Mouse (Mus musculus): ENCODE data around the gene Mtif2. TPM values are rescaled to one million over a fixed set of nuclear protein-coding genes. Genes with fewer than 3 reads are reported as not detected.

The Mtif2 gene
- polyA plus RNA-seq, 1 experiment from 2014 or later, result 44.8 TPM

GRCm38 (mm10) chr11:29571536-29571935, 45.3 kb downstream of the Mtif2 start:
- no peak overlapping the region for H3K4me3 ChIP-seq
- no peaks in the 10 kb centered on the region for H3K36me3 ChIP-seq
- no peak overlapping the region for H3K27ac ChIP-seq (replicated peaks)
- H3K9ac ChIP-seq, result no peak overlapping the region
- H3K4me1 ChIP-seq (replicated peaks), result no peaks in the 10 kb centered on the region
- H3K9me3 ChIP-seq, result no peaks in the 10 kb centered on the region
- no peak for ATAC-seq (ENCODE audit: low FRiP score, low read depth)
- WGBS, result 84% methylated on average over 3 of the region's 3 CpGs
- no peaks in the 10 kb centered on the region for H3K27me3 ChIP-seq
- no peak overlapping the region for H3K4me2 ChIP-seq

DNA sequence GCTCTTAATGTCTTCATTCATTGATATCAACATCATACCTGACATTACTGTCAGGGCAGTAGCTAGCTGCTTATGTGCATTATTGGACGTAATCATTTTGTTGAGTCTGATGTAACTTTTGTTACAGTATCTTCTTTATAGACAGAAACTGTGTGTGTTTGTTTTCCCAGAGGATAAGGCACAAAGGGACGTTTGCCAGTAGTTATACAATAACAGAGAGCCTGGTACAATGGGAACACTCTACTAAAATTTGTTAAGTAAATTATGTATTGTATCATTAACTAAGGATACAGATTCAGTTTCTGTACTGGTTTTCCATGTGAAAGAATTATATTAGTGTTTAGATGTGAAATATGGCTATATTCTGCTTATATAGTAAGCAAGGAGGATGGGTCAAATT, 46.4 kb downstream of the Mtif2 start:
- H3K27me3 ChIP-seq, result no peaks in the 10 kb centered on the region
- ATAC-seq (ENCODE audit: low FRiP score, low read depth), result no peak
- H3K9ac ChIP-seq, result no peak overlapping the region
- H3K4me2 ChIP-seq, result no peak overlapping the region
- H3K9me3 ChIP-seq, result no peaks in the 10 kb centered on the region
- no peaks in the 10 kb centered on the region for H3K36me3 ChIP-seq
- WGBS, result 78% methylated on average over 2 of the region's 2 CpGs
- H3K4me1 ChIP-seq (replicated peaks), result no peaks in the 10 kb centered on the region
- no peak overlapping the region for H3K4me3 ChIP-seq
- no peak overlapping the region for H3K27ac ChIP-seq (replicated peaks)

DNA sequence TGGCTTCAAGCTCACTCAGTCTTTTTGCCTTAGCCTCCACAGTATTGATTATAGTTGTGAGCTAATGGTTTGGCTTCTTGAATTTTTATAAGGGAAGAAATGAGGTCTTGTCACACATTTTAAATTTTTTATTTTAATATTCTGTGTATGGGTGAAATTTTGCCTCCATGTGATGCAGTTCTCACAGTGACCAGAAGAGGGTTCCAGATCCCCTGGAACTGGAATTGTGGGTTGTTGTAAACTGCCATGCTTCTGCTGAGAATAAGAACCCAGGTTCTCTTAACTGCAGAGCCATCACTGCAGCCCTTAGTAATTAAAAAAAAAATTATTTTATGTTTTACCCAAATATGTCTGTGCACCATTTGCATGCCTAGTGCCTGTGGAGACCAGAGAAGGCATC, 53.4 kb downstream of the Mtif2 start:
- no peaks in the 10 kb centered on the region for H3K4me1 ChIP-seq (replicated peaks)
- no peak for ATAC-seq (ENCODE audit: low FRiP score, low read depth)
- no peak overlapping the region for H3K4me2 ChIP-seq
- H3K27me3 ChIP-seq, result no peaks in the 10 kb centered on the region
- no peak overlapping the region for H3K27ac ChIP-seq (replicated peaks)
- H3K9ac ChIP-seq, result no peak overlapping the region
- H3K4me3 ChIP-seq, result no peak overlapping the region
- no peaks in the 10 kb centered on the region for H3K9me3 ChIP-seq
- no peaks in the 10 kb centered on the region for H3K36me3 ChIP-seq

Other genes with a start within 250 kb of the Mtif2 start
- gene Ccdc88a, start 152.8 kb upstream of the Mtif2 start, polyA plus RNA-seq (2015; fragmentation: Nextera tagmentation; extraction: Ambion mirVana), result 84.5 and 87.8 TPM in 2 replicates
- 9.8 and 11.8 TPM in 2 replicates for gene Prorsd1, start 11.4 kb upstream of the Mtif2 start, polyA plus RNA-seq (2015; fragmentation: Nextera tagmentation; extraction: Ambion mirVana)
- 0.08 and 0.29 TPM in 2 replicates for gene Clhc1, start 21.5 kb downstream of the Mtif2 start, polyA plus RNA-seq (2015; fragmentation: Nextera tagmentation; extraction: Ambion mirVana)
- 526 and 577 TPM in 2 replicates for gene Rps27a, start 21.7 kb downstream of the Mtif2 start, polyA plus RNA-seq (2015; fragmentation: Nextera tagmentation; extraction: Ambion mirVana)
- gene Rtn4, start 166.5 kb downstream of the Mtif2 start, polyA plus RNA-seq (2015; fragmentation: Nextera tagmentation; extraction: Ambion mirVana), result 136 TPM in 2 replicates

Data from hindbrain, embryonic 15.5 days (tissue).